ENCODE assay signal across 9 mouse cellular contexts in the genomic region with DNA sequence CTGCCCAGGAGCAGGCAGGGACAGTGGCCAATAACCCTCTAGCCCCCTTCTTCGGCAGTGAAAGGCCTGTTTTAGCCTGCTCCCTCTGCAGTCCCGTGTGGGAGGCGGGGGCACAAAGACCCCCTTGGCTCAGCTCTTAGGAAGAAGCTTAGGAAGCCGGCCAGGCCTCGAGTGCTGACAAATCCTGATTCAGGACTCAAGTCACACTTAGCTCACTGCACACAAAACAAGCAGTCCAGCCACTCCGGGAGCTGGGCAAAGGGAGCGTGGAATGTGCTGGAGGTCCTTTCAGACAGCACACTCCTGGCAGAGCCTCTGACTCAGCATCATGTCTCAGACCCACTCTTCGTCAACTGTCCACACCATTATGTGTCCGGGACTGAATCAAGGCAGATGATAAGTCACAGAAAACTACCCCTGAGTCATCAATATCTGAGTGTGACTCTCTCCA. TPM values are rescaled to one million over a fixed set of nuclear protein-coding genes. Genes with fewer than 3 reads are reported as not detected.
A peak's percentile ranks its signal among the peaks of the same experiment; 100 is the strongest.
DNase-seq lines count a peak whose midpoint lies in the region; ATAC-seq lines count a peak whose summit lies in the region.
"Had no signal": no experiment of that assay in that cellular context is flagged by ENCODE, and none has a peak within 500 bp of the region (broad histone marks: within the 10 kb centered on the region; RNA-seq: fewer than 3 reads in every experiment).

No protein-coding gene starts in this region.

- no peak overlapping the region for H3K4me2 ChIP-seq in kidney, embryonic 15.5 days
- no peak overlapping the region for H3K4me2 ChIP-seq in lung, embryonic 15.5 days
- H3K4me2 ChIP-seq: liver, embryonic 15.5 days had no signal

- WGBS in kidney, embryonic 15.5 days: 44% methylated on average over 9 of the region's 9 CpGs
- 20% methylated on average over 9 of the region's 9 CpGs for whole genome bisulfite sequencing in lung, embryonic 15.5 days

- no peak overlapping the region for H3K4me3 ChIP-seq in kidney, embryonic 15.5 days (replicated peaks)
- H3K4me3 ChIP-seq in lung, embryonic 15.5 days: no peak overlapping the region
- H3K4me3 ChIP-seq: liver, embryonic 15.5 days had no signal

- peaks cover 93% of the 10 kb centered on the region for H3K4me1 ChIP-seq in kidney, embryonic 15.5 days
- peaks cover 75% of the 10 kb centered on the region for H3K4me1 ChIP-seq in lung, embryonic 15.5 days

- no peak overlapping the region for H3K9ac ChIP-seq in kidney, embryonic 15.5 days
- no peak overlapping the region for H3K9ac ChIP-seq in lung, embryonic 15.5 days
- H3K9ac ChIP-seq: liver, embryonic 15.5 days had no signal

- H3K27ac ChIP-seq in kidney, embryonic 15.5 days: peak overlapping the region; percentile 11; the same call in 1 of the 2 replicates
- H3K27ac ChIP-seq in lung, embryonic 15.5 days: peak overlapping the region; percentile 60
- H3K27ac ChIP-seq: liver, embryonic 15.5 days had no signal

- DNase-seq in adipocyte (ENCODE audit: low spot score): peak; percentile 38
- peak; percentile 69 to 83 for DNase-seq in cerebellum, postnatal 10 days
- peak; percentile 41 for DNase-seq in heart, adult 8-10 months (ENCODE audit: low spot score)
- DNase-seq in right cerebral cortex, postnatal 4 days: peak; percentile 43
- DNase-seq in spleen, adult 12 weeks (ENCODE audit: low spot score): no peak
- DNase-seq in spleen, postnatal 10 days (ENCODE audit: low spot score in 2 of 2): no peak

- no peaks in the 10 kb centered on the region for H3K9me3 ChIP-seq in kidney, embryonic 15.5 days (replicated peaks)
- no peaks in the 10 kb centered on the region for H3K9me3 ChIP-seq in lung, embryonic 15.5 days
- H3K9me3 ChIP-seq: liver, embryonic 15.5 days had no signal

- ATAC-seq in kidney, embryonic 15.5 days (replicated peaks; ENCODE audit: low FRiP score): peak; percentile 22; the same call in 1 of the 2 replicates
- peak; percentile 80 for ATAC-seq in lung, embryonic 15.5 days (ENCODE audit: borderline replicate concordance, extremely low read depth, low FRiP score, low TSS enrichment)

- no peaks in the 10 kb centered on the region for H3K27me3 ChIP-seq in kidney, embryonic 15.5 days
- no peaks in the 10 kb centered on the region for H3K27me3 ChIP-seq in lung, embryonic 15.5 days
- H3K27me3 ChIP-seq: liver, embryonic 15.5 days had no signal

- no peaks in the 10 kb centered on the region for H3K36me3 ChIP-seq in kidney, embryonic 15.5 days
- H3K36me3 ChIP-seq in lung, embryonic 15.5 days: no peaks in the 10 kb centered on the region
- H3K36me3 ChIP-seq: liver, embryonic 15.5 days had no signal

RNA-seq across cellular contexts. Expression of a gene that starts 28.2 kb away (rescaled TPM):
- total RNA-seq in heart, adult 8-10 months (2022): 10 to 100 TPM; 35.3 to 42.6 (median 36.6) TPM
- polyA plus RNA-seq in kidney, embryonic 15.5 days (2015; fragmentation: Nextera tagmentation; extraction: Ambion mirVana): 27.3 and 28.8 TPM in 2 replicates
- 17.4 and 18.7 TPM in 2 replicates for polyA plus RNA-seq in lung, embryonic 15.5 days (2015; fragmentation: Nextera tagmentation; extraction: Ambion mirVana)

Comparison
In these comparisons a context has a peak if more than half of its experiments do, and no peak if none do; other contexts are left out.
1. DNase-seq: peak in adipocyte (single experiment), cerebellum, postnatal 10 days (2 of 2), heart, adult 8-10 months (single experiment) and right cerebral cortex, postnatal 4 days (single experiment); none in spleen, adult 12 weeks (single experiment) and spleen, postnatal 10 days (0 of 2).